Mouse (Mus musculus) left cerebral cortex, postnatal 4 days (tissue): ENCODE results near the gene Wnt3a. TPM values are rescaled to one million over a fixed set of nuclear protein-coding genes. Genes with fewer than 3 reads are reported as not detected.
A peak's percentile ranks its signal among the peaks of the same experiment; 100 is the strongest.
"Not testable (repeated sequence)": the region's sequence is repeated elsewhere in the genome, so short reads cannot be mapped to it uniquely, and the experiment has no call there.

Source experiments
- DNase-seq: peaks from one replicate; pipeline ENCODE4 v3.0.0-alpha.2; 2022
- intact Hi-C: fragments of 180-260 bp; cut with DNase I; formaldehyde crosslinking; loops from one replicate; pipeline ENCODE4 v1.15.1; 2025
- total RNA-seq, 2 experiments: library from RNA; stranded (reverse); gene quantifications; 2 replicates each; pipeline ENCODE4 v1.2.3; 2021

Wnt3a gene
- total RNA-seq, 2 experiments from 2014 or later = not detected

- no peak for DNase-seq
Measured at GRCm38 (mm10) chr11:59225167-59225566, 65.4 kb downstream of the Wnt3a start.

GRCm38 (mm10) chr11:59224470-59224869, 66.1 kb downstream of the Wnt3a start:
- intact Hi-C loops = no loop called here
- DNase-seq = no peak

More at GRCm38 (mm10) chr11:59225167-59225566, 65.4 kb downstream of the Wnt3a start:
- intact Hi-C loops = no loop called here

DNA sequence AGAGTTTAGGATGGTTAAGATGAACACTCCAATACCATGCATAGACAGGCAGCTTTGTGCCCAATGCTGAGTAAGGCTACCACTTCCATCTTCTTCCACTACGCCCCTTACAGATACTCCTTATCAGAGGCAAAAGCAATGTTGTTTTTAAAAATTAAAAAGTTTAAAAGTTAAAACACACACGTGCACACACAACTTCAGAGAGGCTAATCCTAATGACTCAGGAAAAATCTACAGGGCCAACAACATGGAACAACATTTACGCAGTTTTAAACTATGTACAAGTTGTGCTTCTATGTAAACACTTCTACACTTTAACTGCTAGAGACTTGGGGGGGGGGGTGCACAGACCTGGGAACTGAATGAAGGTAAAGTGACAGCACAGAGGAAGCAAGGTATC, 66.5 kb downstream of the Wnt3a start:
- DNase-seq = no peak
- intact Hi-C loops = no loop called here

DNA sequence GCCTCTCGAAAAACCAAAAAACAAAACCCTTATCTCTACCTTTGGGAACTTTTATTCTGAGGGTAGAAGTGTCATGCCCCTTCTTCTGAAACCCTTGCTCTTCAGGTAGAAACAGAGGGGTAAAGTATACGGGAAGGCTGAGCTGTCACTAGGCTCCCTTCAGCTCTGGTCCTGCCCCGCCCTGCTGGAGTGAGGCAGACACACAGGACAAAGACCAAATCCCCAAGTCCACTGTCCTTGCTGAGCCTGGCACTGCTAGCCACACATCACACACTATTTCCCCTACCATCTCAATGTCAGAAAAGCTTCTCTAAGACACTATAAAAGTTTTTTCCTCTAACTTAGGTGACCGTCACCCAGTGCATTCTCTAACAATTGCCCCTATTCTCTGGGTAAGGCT, 68.2 kb downstream of the Wnt3a start:
- DNase-seq = no peak
- intact Hi-C loops = no loop called here

- DNase-seq = no peak
- intact Hi-C loops = no loop called here
Measured at GRCm38 (mm10) chr11:59221604-59222003, 68.9 kb downstream of the Wnt3a start.

DNA sequence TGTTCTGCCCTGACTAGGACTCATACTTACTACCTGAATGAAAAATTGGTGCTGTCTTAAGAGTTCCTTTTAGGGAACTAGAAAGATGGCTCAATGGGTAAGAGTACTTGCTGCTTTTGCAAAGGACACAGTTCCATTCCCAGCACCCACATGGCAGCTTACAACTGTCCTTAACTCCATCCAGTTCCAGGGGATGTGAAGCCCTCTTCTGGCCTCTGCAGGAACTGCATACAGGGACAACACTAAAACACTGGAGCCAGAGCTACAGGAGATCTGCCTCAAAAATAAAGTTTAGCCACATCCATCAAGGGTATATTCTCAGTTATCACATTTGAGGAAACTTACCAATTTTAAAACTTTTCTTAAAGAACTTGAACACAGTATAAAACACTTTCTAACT, 71.5 kb downstream of the Wnt3a start:
- intact Hi-C loops = no loop called here
- no peak for DNase-seq

- intact Hi-C loops = no loop called here
- DNase-seq = no peak
Measured at GRCm38 (mm10) chr11:59218389-59218998, 72.1 kb downstream of the Wnt3a start.

GRCm38 (mm10) chr11:59216955-59217354, 73.6 kb downstream of the Wnt3a start:
- no peak for DNase-seq
- intact Hi-C loops = no loop called here

- no peak for DNase-seq
- intact Hi-C loops = no loop called here
Measured at GRCm38 (mm10) chr11:59212892-59213494, 77.6 kb downstream of the Wnt3a start.

DNA sequence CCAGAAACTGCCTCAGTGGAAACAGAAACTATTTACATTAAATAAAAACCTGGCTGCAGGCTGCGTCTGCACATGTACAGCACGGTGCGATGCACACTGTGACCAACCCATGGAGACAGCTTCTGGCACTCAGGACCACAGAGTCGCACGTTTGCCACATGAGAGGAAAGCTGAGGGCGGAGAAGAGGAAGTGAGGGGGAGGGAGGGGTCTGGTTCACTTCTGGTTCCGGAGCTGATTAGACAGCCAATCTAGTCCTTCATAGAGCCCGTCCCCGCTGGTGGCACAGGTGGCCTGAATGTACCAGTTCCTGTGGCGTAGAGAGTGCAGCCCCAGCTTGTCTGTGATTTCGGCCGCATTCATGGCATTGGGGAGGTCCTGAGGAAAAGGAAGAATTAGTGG, 78.2 kb downstream of the Wnt3a start:
- intact Hi-C loops, DNase-seq: not testable (repeated sequence)

GRCm38 (mm10) chr11:59211561-59211960, 79.0 kb downstream of the Wnt3a start:
- DNase-seq, intact Hi-C loops: not testable (repeated sequence)

GRCm38 (mm10) chr11:59210020-59210419, 80.5 kb downstream of the Wnt3a start:
- intact Hi-C loops = no loop called here
- no peak for DNase-seq

GRCm38 (mm10) chr11:59209580-59209979, 81.0 kb downstream of the Wnt3a start:
- DNase-seq = no peak
- intact Hi-C loops = loop anchor here (10.0 kb wide), 1 partner anchor 255 kb away; the partner anchor contains the start of genes Hist3h2a and Trim17

DNA sequence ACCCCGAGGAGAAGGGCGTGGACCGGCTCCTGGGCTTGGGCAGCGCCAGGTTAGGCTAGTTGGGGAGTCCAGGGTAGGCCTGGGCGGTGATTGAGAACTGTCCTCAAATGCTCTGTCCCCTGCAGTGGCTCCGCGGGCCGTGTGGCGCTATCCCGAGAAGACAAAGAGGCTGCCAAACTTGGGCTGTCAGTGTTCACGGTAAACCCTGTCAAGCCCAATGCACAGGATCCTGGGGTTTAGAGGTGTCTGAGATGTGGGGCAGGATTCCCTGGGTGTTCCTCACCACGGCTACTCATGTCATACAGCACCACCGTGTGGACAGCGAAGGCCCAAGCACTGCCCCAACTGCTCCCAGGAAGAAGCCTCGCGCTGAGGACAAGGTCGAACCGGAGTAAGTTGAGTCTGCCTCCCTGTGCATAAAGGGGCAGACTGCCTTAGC, 81.5 kb downstream of the Wnt3a start:
- peak; percentile 68 for DNase-seq
- intact Hi-C loops = loop anchor here (10.0 kb wide), 1 partner anchor 254 kb away; the partner anchor contains the start of genes Hist3h2a and Trim17

DNA sequence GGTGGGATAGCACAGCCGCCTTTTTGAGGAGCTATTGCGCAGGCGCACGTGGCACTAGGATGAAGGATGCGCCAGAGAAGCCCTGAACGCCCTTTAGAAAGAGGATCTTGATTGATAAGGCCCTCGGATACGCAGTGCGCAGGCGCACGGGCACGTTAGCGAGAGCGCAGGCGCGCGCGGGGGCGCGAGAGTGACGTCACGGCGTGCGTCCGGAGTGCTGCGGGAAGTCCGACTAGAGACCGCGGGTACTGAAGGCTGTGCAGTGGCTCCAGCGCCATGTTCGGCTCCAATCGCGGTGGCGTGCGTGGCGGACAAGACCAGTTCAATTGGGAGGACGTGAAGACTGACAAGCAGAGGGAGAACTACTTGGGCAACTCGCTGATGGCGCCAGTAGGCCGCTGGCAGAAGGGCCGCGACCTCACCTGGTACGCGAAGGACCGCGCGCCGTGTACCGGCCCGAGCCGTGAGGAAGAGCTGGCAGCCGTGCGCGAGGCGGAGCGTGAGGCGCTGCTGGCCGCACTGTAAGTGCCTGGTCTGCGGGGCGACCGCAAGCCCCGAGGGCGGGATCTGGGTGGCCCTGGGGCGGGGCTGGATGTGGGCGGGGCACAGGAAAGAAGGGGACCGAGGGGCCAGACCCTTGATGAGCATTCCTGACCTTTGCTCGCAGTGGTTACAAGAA, 82.3 kb downstream of the Wnt3a start, which contains the start of gene 2310033P09Rik:
Gene 2310033P09Rik, plus strand, starts transcription at position 169 of the 679 bp plus-strand sequence.
- peak; percentile 96 for DNase-seq
- intact Hi-C loops = loop anchor here (10.0 kb wide), 1 partner anchor 253 kb away; the partner anchor contains the start of genes Hist3h2a and Trim17

- intact Hi-C loops = loop anchor here (10.0 kb wide), 1 partner anchor 248 kb away; the partner anchor contains the start of genes Hist3h2a and Trim17
Measured at GRCm38 (mm10) chr11:59202081-59202995, 88.2 kb downstream of the Wnt3a start, which contains the start of gene Mrpl55. Gene Mrpl55, plus strand, starts transcription at chr11:59202486.

DNA sequence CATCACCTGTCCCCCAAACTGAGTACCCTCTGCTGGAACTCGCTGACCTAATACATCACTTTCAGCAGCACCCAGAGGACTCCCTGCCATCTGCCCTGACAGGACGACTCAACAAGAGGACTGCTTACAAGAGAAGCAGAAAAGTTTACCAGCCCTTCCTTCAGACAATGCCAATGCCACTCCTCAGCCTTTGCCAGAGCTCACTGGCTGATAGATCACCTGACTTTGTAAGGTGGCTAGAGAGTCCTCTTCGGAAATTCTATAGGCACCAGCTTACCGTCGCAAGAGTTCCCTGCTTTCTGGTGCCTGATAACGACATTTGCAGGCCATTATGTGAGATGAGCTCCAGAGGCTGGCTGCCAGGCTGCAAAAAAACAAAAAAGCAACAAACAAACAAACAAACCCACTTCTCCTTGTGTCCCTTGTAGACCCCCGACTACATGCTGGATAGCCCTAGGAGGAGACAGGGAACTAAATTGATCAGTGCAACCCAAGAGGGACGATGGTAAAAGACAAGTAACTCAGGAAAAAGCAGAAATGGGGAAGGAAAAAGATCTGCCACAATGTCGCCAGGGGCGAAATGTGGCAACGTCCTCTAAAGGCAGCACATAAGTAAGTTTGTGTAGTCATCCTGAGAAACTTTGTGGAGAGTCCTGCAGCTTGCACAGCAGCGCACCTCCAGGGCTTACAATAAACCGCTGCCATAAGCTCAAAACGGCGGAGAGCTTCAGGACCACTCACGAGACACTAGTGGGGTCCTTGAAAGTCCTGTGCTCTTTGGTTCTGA, 89.1 kb downstream of the Wnt3a start:
- intact Hi-C loops = loop anchor here (10.0 kb wide), 1 partner anchor 247 kb away; the partner anchor contains the start of genes Hist3h2a and Trim17
- DNase-seq = no peak

More at GRCm38 (mm10) chr11:59202081-59202995, 88.2 kb downstream of the Wnt3a start, which contains the start of gene Mrpl55:
- DNase-seq = peak; percentile 96
